Mouse (Mus musculus) cortical plate, adult 2 months (tissue): ENCODE data around the gene Vegfa.

Experiments
- CTCF ChIP-seq: fragments of 200-500 bp; IDR thresholded peaks from 2 replicates; pipeline ENCODE4 v1.5.1; 2011; ENCODE audit warnings: mild to moderate bottlenecking, control low read depth, low read length; ENCODE audit not compliant: insufficient read depth; ENCODE audit errors: extremely low read depth
- POLR2A ChIP-seq: fragments of 200-500 bp; IDR thresholded peaks from 2 replicates; pipeline ENCODE4 v1.6.1; 2011; ENCODE audit warnings: mild to moderate bottlenecking, low read length, control low read depth; ENCODE audit not compliant: insufficient read depth; ENCODE audit errors: extremely low read depth

GRCm38 (mm10) chr17:46041223-46041622 is 9.1 kb upstream of the Vegfa start:
- TF ChIP-seq CTCF (peak; percentile 59), POLR2A (no peak)
